Mouse (Mus musculus) E14TG2a.4 (cell line): ENCODE measurements at regions not wholly inside any gene's neighbourhood (a gene's known extent, or its start where the extent isn't known, plus 50 kb on each side); places are given as distances from the start of the nearest gene placed in this dataset.

Experiments
- CTCF ChIP-seq: conservative IDR thresholded peaks from 2 replicates; pipeline ENCODE4 v1.5.1; 2014; ENCODE audit warnings: low read length
- NANOG ChIP-seq: IDR thresholded peaks from 2 replicates; pipeline ENCODE4 v1.6.1; 2014; ENCODE audit warnings: borderline replicate concordance, low read length, mixed read lengths
- POU5F1 ChIP-seq: IDR thresholded peaks from 2 replicates; pipeline ENCODE4 v1.6.1; 2014; ENCODE audit warnings: low read length, borderline replicate concordance

DNA sequence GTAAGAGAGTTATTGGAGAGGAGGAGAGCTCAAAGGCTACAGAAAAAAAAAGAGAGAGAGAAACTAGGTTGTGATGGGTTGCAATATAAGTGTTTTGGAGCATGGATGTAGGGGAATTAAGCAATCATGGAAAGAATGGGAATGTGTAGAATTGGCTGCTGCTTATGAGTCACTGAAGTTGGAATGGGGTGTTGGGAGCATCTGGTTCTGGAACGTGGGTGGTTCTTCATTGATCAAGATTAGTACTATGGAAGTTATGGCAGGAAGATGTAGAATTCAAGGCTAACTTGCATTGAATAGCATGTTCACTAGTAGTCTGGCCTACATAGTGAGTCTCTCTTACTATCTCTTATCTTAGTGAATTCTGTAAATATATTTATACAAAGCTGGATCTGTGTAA is 1526.4 kb upstream of the Got2 start:
- TF ChIP-seq CTCF (no peak), POU5F1 (no peak), NANOG (no peak)
